Mouse (Mus musculus): ENCODE data around the gene Erbb4.

DNA sequence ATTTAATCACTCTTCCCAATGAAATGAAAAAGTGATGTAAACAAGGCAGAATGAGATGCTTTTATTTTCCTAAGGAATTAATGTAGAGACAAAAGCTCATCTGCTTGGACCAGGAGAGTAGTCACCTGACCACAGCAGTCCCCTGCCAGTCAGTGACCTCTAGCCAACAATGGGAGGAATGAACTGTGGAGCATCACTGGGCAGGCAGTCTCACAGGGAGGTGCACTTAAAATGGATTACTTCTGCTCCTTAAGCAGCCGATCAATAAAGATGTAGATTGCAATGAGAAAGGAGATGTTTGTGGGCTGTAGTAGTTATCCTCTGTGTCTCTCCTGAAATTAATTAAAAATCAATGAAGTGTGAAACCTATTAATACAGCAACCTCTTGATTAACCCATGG, 1018.2 kb downstream of the Erbb4 start:
- no peak for TF ChIP-seq POLR2A (IDR thresholded peaks at IDR 0.05; ENCODE audit: control insufficient read depth, low read depth, low read length)
- no peak for TF ChIP-seq CTCF (IDR thresholded peaks at IDR 0.05; ENCODE audit: control insufficient read depth, insufficient read depth, insufficient replicate concordance, low read depth, low read length)
